Mouse (Mus musculus): Measurements from ENCODE around the gene Dcaf15.

Dcaf15 gene

DNA sequence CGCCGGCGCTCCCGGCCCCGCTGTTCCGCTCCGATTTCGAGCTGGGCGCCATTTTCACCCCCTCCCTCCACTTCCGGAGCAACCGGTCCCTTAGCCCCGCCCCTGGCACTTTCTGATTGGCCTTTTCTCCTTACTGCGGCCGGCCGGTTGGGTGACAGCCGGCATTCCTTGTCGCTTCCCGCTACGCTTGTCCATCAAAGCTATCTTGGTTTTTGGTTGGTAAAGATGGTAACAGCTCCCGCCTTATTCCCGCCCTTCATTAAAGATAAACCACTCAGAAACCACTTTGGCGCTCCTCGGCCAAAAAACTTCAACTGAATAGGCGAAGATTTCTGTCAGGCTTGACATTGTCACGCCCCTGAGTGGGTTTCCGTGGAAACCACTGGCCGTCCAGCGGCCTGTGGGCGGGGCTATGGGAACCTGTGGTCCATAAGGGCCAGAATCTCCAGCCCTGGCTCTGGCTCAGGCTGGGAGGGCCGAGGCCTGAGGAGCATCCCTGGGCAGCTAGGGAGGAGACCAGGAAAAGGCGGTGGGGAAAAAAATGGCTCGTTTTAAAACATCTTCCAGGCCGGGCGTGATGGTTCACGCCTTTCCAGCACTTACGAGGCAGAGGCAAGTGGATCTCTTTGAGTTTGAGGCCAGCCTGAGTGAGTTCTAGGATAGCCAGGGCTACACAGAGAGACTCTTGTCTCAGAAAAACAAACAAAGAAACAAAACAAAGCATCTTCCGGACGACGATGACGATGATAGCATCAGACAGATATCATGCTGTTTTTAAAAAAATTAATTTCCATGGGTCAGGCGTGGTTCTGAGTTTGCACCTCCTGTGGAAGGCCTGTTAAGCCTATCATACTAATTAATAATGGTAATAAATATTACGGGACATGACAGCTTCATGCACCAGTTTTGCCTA lies at the start of gene Dcaf15:
Dcaf15 (minus strand) TSS at position 72 of the 913 bp plus-strand sequence.
- DNase-seq = peak; percentile 98 to 99

- no peak for DNase-seq
These were observed 44.6 kb upstream of the Dcaf15 start for GRCm38 (mm10) chr8:84149181-84149580.

DNA sequence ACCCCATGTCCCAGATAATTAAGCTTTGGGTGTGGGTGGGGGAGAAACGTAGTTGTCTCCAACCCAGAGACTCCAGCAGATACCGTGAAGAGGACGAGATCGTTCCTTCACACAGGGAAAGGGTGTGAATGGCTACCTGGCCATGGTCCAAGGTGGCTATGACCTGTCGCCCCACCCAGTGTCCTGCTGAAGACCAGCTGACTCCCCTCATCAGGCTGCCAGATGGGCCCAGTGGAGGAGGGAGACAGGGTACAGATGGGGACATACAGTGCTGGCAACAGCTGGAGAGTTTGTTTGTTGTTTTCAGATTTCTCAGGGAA lies 43.9 kb upstream of the Dcaf15 start:
- no peak for DNase-seq

DNA sequence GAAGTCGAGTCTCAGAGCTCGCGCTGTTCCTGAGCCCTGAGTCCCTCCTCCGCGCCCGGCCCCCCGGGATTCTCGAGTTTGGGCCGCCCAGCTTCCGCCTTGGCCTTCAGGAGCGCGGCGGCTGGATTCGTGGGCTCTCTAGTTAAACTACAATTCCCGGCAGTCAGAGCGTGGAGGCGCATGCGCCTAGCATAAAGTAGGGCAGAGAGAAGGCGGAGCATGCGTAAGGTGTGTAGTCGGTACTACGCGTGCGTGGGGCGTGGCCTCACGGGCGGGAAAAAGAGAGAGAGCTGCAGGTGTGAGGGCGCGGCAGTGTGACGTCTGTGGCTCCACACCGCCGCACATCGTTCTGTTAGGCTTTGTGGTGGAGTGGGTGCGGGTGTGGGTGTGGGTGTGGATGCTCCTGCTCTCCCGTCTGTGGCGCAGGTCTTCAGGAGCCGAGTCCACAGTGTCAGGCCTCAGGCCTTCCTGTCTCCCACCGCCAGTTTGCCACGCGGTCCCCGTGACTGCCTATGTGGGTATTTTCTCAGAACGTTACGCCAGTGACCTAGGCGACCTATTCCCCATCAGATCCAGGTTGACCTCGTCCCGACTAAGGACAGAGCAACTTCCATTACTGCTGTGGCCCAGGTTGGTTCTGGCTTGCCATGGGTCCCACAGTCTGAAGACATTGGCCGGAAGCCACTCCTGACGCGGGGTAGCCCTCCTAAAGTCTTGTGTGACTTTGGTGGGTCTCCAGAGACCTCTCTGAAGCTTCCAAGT lies 43.4 kb upstream of the Dcaf15 start, which contains the start of the genes Cc2d1a and 4930432K21Rik:
Cc2d1a (minus strand) TSS at position 168 of the 762 bp plus-strand sequence.
4930432K21Rik (plus strand) TSS at position 257 of the 762 bp plus-strand sequence.
- peak; percentile 95 to 97 for DNase-seq

- DNase-seq = no peak
These were observed 42.8 kb upstream of the Dcaf15 start for GRCm38 (mm10) chr8:84147324-84147766.

- no peak for DNase-seq
These were observed 40.2 kb upstream of the Dcaf15 start for GRCm38 (mm10) chr8:84144636-84145245.

GRCm38 (mm10) chr8:84140838-84141237 lies 36.3 kb upstream of the Dcaf15 start:
- no peak for DNase-seq

GRCm38 (mm10) chr8:84137848-84138247 lies 33.3 kb upstream of the Dcaf15 start:
- no peak for DNase-seq

GRCm38 (mm10) chr8:84132225-84132624 lies 27.7 kb upstream of the Dcaf15 start:
- DNase-seq = peak; percentile 30 to 36

- DNase-seq = no peak
These were observed 26.2 kb upstream of the Dcaf15 start for GRCm38 (mm10) chr8:84130806-84131205.

- DNase-seq = peak; percentile 57 to 75
These were observed 23.7 kb upstream of the Dcaf15 start for GRCm38 (mm10) chr8:84128277-84128676.

DNA sequence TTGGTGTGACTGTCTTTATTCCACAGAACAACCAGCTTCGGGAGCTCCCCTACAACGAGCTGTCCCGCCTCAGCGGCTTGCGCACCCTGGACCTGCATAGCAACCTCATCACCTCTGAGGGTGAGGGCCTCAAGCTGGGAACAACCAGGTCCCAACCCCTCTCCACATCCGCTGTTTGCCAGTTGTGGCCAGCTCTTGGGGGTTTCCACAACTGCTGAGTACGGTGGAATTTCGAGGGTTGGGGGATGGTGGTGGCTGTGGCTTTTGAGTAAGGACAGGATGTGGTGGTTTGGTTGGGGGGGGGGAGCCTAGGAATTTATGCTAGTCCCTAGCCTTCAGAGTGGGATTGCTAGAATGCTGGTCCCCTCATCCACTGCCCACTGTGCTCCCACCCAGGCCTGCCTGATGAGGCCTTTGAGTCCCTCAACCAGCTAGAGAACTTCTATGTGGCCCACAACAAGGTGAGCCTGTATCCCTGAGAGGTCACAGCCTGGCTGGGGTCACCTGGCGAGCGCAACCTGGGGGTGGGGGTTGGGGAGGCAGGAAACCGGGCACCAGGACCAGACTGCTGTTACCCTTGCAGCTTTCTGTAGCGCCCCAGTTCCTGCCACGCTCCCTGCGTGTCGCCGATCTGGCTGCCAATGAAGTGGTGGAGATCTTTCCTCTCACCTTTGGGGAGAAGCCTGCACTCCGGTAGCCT lies 22.8 kb upstream of the Dcaf15 start:
- DNase-seq = peak; percentile 65 to 78

GRCm38 (mm10) chr8:84126742-84127141 lies 22.2 kb upstream of the Dcaf15 start:
- DNase-seq = peak in 1 of 2 experiments; percentile 36

GRCm38 (mm10) chr8:84125656-84126055 lies 21.1 kb upstream of the Dcaf15 start, which contains the start of gene Podnl1:
Gene Podnl1, plus strand, starts transcription at chr8:84125989.
- DNase-seq = no peak

DNA sequence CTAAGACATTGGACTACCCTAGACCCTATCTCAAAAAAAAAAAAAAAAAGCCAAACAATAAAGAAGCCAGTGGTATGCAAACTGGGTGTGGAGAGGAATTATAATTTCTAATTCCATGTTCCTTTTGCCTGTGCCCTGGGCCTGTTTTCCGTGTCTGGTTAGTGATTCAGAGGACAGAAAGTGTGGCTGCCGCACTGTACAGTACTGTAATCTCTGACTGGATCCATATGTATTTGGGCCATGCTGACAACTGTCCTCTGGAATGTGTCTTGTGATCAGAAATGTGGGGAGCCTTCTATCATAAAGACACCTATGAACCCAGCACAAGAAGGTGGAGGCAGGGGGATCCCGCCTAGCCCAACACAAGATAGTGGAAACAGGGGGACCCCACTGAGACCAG lies 17.6 kb upstream of the Dcaf15 start:
- no peak for DNase-seq

DNA sequence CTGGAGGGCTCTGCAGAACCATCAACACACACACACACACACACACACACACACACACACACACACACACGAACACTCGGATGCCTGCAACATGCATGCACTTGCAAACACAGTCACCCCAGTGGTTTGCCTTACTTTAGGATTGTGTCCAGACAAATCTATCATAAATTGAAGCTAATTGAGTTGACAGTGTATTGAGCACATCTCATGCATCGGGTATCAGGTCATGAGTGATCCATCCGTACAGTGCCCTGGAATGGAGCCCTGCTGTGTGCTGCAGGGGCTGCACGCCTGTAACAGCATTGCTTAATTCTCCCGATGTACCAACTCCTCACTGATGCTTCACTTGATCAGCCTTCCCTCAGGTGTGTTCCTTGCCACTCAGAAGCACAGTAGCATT lies 11.1 kb upstream of the Dcaf15 start:
- no peak for DNase-seq

GRCm38 (mm10) chr8:84106216-84107040 lies 1.9 kb upstream of the Dcaf15 start:
- no peak for DNase-seq

- DNase-seq = no peak
These were observed 1.1 kb upstream of the Dcaf15 start for GRCm38 (mm10) chr8:84105676-84106075.

DNA sequence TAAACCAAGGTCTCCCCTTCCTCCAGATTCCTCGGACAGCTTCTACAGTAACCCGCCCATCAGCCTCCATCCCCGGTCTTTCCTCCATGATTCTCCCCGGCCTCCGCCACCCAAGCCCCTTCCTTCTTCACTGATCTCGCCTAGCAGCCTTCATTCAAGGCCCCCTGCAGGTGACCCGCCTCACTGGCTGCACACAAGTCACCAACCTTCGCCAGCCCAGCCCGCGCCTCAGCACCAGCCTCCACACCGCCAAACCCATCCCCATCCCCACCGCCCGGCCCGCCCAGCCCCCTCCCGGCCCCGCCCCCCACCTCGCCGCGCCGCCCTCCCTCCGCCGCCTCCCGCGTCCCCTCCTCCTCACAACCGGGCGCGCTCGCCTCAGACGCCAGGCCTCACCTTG lies 347 bp downstream of the Dcaf15 start:
- DNase-seq = peak; percentile 86 to 91

- DNase-seq = no peak
These were observed 967 bp downstream of the Dcaf15 start for GRCm38 (mm10) chr8:84103601-84104000.

GRCm38 (mm10) chr8:84101476-84102270 lies 2.9 kb downstream of the Dcaf15 start:
- DNase-seq = no peak
